Mouse (Mus musculus) stomach, postnatal 0 days (tissue): ENCODE results near the gene Usp45.

Experiments
- CTCF ChIP-seq: IDR thresholded peaks from 2 replicates; pipeline ENCODE4 v1.5.1; 2016; ENCODE audit warnings: antibody characterized with exemption, low read depth, mild to moderate bottlenecking, moderate library complexity
- EP300 ChIP-seq: optimal IDR thresholded peaks from 2 replicates; pipeline ENCODE3; 2016; ENCODE audit warnings: antibody characterized with exemption

- TF ChIP-seq CTCF (peak; percentile 31), EP300 (no peak)
Observed at GRCm38 (mm10) chr4:21758860-21759259, 8.1 kb upstream of the Usp45 start.
